Mouse (Mus musculus): ENCODE data around the gene Fam171a1. TPM values are rescaled to one million over a fixed set of nuclear protein-coding genes. Genes with fewer than 3 reads are reported as not detected.
A peak's percentile ranks its signal among the peaks of the same experiment; 100 is the strongest.
"Not testable (repeated sequence)": the region's sequence is repeated elsewhere in the genome, so short reads cannot be mapped to it uniquely, and the experiment has no call there.

Gene Fam171a1
- polyA plus RNA-seq, 1 experiment from 2014 or later, result 40.7 TPM

- 88% methylated on average over 9 of the region's 9 CpGs for WGBS
- H3K36me3 ChIP-seq, result no peaks in the 10 kb centered on the region
- H3K9me3 ChIP-seq (replicated peaks), result no peaks in the 10 kb centered on the region
- H3K4me1 ChIP-seq, result peaks cover 20% of the 10 kb centered on the region; the same call in 1 of the 2 replicates
- DNase-seq (ENCODE audit: low spot score), result no peak
- H3K4me3 ChIP-seq, result no peak overlapping the region
- H3K27ac ChIP-seq, result no peak overlapping the region
- no peaks in the 10 kb centered on the region for H3K27me3 ChIP-seq (ENCODE audit: low read depth, poor library complexity, severe bottlenecking)
Observed at GRCm38 (mm10) chr2:3163501-3164076, 49.6 kb downstream of the Fam171a1 start.

GRCm38 (mm10) chr2:3165037-3165600 is 51.1 kb downstream of the Fam171a1 start:
- WGBS, result 59% methylated on average over 8 of the region's 8 CpGs
- DNase-seq (ENCODE audit: low spot score), result no peak
- peaks cover 20% of the 10 kb centered on the region; the same call in 1 of the 2 replicates for H3K4me1 ChIP-seq
- H3K27me3 ChIP-seq (ENCODE audit: low read depth, poor library complexity, severe bottlenecking), result no peaks in the 10 kb centered on the region
- no peaks in the 10 kb centered on the region for H3K9me3 ChIP-seq (replicated peaks)
- H3K27ac ChIP-seq, result 0 out of 2 replicates have a peak overlapping the region, but pooled peaks have one; percentile 36
- H3K36me3 ChIP-seq, result no peaks in the 10 kb centered on the region
- H3K4me3 ChIP-seq, result no peak overlapping the region

GRCm38 (mm10) chr2:3165890-3166605 is 52.0 kb downstream of the Fam171a1 start:
- Histone ChIP-seq H3K27ac (no peak overlapping the region), H3K4me1 (peaks cover 20% of the 10 kb centered on the region; the same call in 1 of the 2 replicates), H3K4me3 (no peak overlapping the region), H3K27me3 (ENCODE audit: low read depth, poor library complexity, severe bottlenecking) (no peaks in the 10 kb centered on the region), H3K36me3 (no peaks in the 10 kb centered on the region), H3K9me3 (replicated peaks) (no peaks in the 10 kb centered on the region)
- 93% methylated on average over 7 of the region's 7 CpGs for WGBS
- DNase-seq (ENCODE audit: low spot score), result no peak

- no peaks in the 10 kb centered on the region for H3K36me3 ChIP-seq
- DNase-seq (ENCODE audit: low spot score), result no peak
- 91% methylated on average over 14 of the region's 14 CpGs for WGBS
- no peaks in the 10 kb centered on the region for H3K9me3 ChIP-seq (replicated peaks)
- H3K27me3 ChIP-seq (ENCODE audit: low read depth, poor library complexity, severe bottlenecking), result no peaks in the 10 kb centered on the region
- H3K4me1 ChIP-seq, result peaks cover 16% of the 10 kb centered on the region; the same call in 1 of the 2 replicates
- no peak overlapping the region for H3K4me3 ChIP-seq
- H3K27ac ChIP-seq, result no peak overlapping the region
Observed at GRCm38 (mm10) chr2:3168719-3169402, 54.8 kb downstream of the Fam171a1 start.

- no peak for DNase-seq (ENCODE audit: low spot score)
- 95% methylated on average over 3 of the region's 3 CpGs for whole genome bisulfite sequencing
- peaks cover 15% of the 10 kb centered on the region; the same call in 1 of the 2 replicates for H3K4me1 ChIP-seq
Observed at GRCm38 (mm10) chr2:3169403-3169747, 55.4 kb downstream of the Fam171a1 start.

GRCm38 (mm10) chr2:3171774-3172173 is 57.8 kb downstream of the Fam171a1 start:
- Histone ChIP-seq H3K9me3 (replicated peaks) (no peaks in the 10 kb centered on the region), H3K36me3 (no peaks in the 10 kb centered on the region), H3K4me3 (no peak overlapping the region), H3K27ac (no peak overlapping the region), H3K4me1 (no peaks in the 10 kb centered on the region), H3K27me3 (ENCODE audit: low read depth, poor library complexity, severe bottlenecking) (no peaks in the 10 kb centered on the region)
- 67% methylated on average over 3 of the region's 3 CpGs for WGBS
- DNase-seq (ENCODE audit: low spot score), result no peak

More at GRCm38 (mm10) chr2:3169403-3169747, 55.4 kb downstream of the Fam171a1 start:
- no peaks in the 10 kb centered on the region for H3K36me3 ChIP-seq
- H3K9me3 ChIP-seq (replicated peaks), result no peaks in the 10 kb centered on the region
- no peaks in the 10 kb centered on the region for H3K27me3 ChIP-seq (ENCODE audit: low read depth, poor library complexity, severe bottlenecking)
- no peak overlapping the region for H3K27ac ChIP-seq
- no peak overlapping the region for H3K4me3 ChIP-seq

- Histone ChIP-seq H3K9me3 (replicated peaks) (no peaks in the 10 kb centered on the region), H3K36me3 (no peaks in the 10 kb centered on the region), H3K4me3 (no peak overlapping the region), H3K4me1 (no peaks in the 10 kb centered on the region), H3K27ac (no peak overlapping the region), H3K27me3 (ENCODE audit: low read depth, poor library complexity, severe bottlenecking) (no peaks in the 10 kb centered on the region)
- WGBS, result 83% methylated on average over 3 of the region's 3 CpGs
- DNase-seq (ENCODE audit: low spot score), result no peak
Observed at GRCm38 (mm10) chr2:3172656-3173055, 58.6 kb downstream of the Fam171a1 start.

- 98% methylated on average over 5 of the region's 5 CpGs for WGBS
- Histone ChIP-seq H3K4me1 (no peaks in the 10 kb centered on the region), H3K27me3 (ENCODE audit: low read depth, poor library complexity, severe bottlenecking) (no peaks in the 10 kb centered on the region), H3K9me3 (replicated peaks) (no peaks in the 10 kb centered on the region), H3K4me3 (no peak overlapping the region), H3K27ac (no peak overlapping the region), H3K36me3 (peaks cover 18% of the 10 kb centered on the region)
- DNase-seq (ENCODE audit: low spot score), result no peak
Observed at GRCm38 (mm10) chr2:3174890-3175289, 60.9 kb downstream of the Fam171a1 start.

GRCm38 (mm10) chr2:3175988-3176387 is 62.0 kb downstream of the Fam171a1 start:
- H3K27ac ChIP-seq; H3K4me1 ChIP-seq; DNase-seq (ENCODE audit: low spot score); H3K27me3 ChIP-seq (ENCODE audit: low read depth, poor library complexity, severe bottlenecking); H3K4me3 ChIP-seq; H3K9me3 ChIP-seq (replicated peaks): not testable (repeated sequence)
- peaks cover 20% of the 10 kb centered on the region for H3K36me3 ChIP-seq
- WGBS, result 95% methylated on average over 4 of the region's 4 CpGs

- 84% methylated on average over 3 of the region's 3 CpGs for WGBS
- no peak for DNase-seq (ENCODE audit: low spot score)
- no peaks in the 10 kb centered on the region for H3K4me1 ChIP-seq
- peaks cover 20% of the 10 kb centered on the region for H3K36me3 ChIP-seq
- no peak overlapping the region for H3K27ac ChIP-seq
- H3K9me3 ChIP-seq (replicated peaks), result no peaks in the 10 kb centered on the region
- H3K4me3 ChIP-seq, result no peak overlapping the region
- H3K27me3 ChIP-seq (ENCODE audit: low read depth, poor library complexity, severe bottlenecking), result no peaks in the 10 kb centered on the region
Observed at GRCm38 (mm10) chr2:3176751-3177150, 62.7 kb downstream of the Fam171a1 start.

- 76% methylated on average over 4 of the region's 4 CpGs for WGBS
- no peak overlapping the region for H3K27ac ChIP-seq
- DNase-seq (ENCODE audit: low spot score), result no peak
Observed at GRCm38 (mm10) chr2:3180550-3180949, 66.5 kb downstream of the Fam171a1 start.

GRCm38 (mm10) chr2:3183656-3184055 is 69.6 kb downstream of the Fam171a1 start:
- no peak for DNase-seq (ENCODE audit: low spot score)
- Histone ChIP-seq H3K9me3 (replicated peaks) (no peaks in the 10 kb centered on the region), H3K27ac (no peak overlapping the region), H3K36me3 (peaks cover 38% of the 10 kb centered on the region), H3K27me3 (ENCODE audit: low read depth, poor library complexity, severe bottlenecking) (no peaks in the 10 kb centered on the region), H3K4me3 (no peak overlapping the region), H3K4me1 (no peaks in the 10 kb centered on the region)
- 94% methylated on average over 5 of the region's 5 CpGs for WGBS

More at GRCm38 (mm10) chr2:3180550-3180949, 66.5 kb downstream of the Fam171a1 start:
- no peaks in the 10 kb centered on the region for H3K9me3 ChIP-seq (replicated peaks)
- no peaks in the 10 kb centered on the region for H3K27me3 ChIP-seq (ENCODE audit: low read depth, poor library complexity, severe bottlenecking)
- H3K36me3 ChIP-seq, result peaks cover 22% of the 10 kb centered on the region
- no peaks in the 10 kb centered on the region for H3K4me1 ChIP-seq
- no peak overlapping the region for H3K4me3 ChIP-seq

GRCm38 (mm10) chr2:3185335-3185734 is 71.3 kb downstream of the Fam171a1 start:
- Histone ChIP-seq H3K4me3 (no peak overlapping the region), H3K4me1 (no peaks in the 10 kb centered on the region), H3K36me3 (peaks cover 35% of the 10 kb centered on the region), H3K9me3 (replicated peaks) (no peaks in the 10 kb centered on the region), H3K27ac (no peak overlapping the region), H3K27me3 (ENCODE audit: low read depth, poor library complexity, severe bottlenecking) (no peaks in the 10 kb centered on the region)
- 86% methylated on average over 5 of the region's 5 CpGs for WGBS
- no peak for DNase-seq (ENCODE audit: low spot score)

All from limb, embryonic 10.5 days (tissue).